Mouse (Mus musculus) liver, adult (tissue): ENCODE measurements at regions not wholly inside any gene's neighbourhood (a gene's known extent, or its start where the extent isn't known, plus 50 kb on each side); places are given as distances from the start of the nearest gene placed in this dataset.

Source experiments
- GATA4 ChIP-seq: IDR thresholded peaks from 2 replicates; pipeline ENCODE4 v1.6.1; 2014; ENCODE audit warnings: mild to moderate bottlenecking, low read length; ENCODE audit not compliant: insufficient replicate concordance

DNA sequence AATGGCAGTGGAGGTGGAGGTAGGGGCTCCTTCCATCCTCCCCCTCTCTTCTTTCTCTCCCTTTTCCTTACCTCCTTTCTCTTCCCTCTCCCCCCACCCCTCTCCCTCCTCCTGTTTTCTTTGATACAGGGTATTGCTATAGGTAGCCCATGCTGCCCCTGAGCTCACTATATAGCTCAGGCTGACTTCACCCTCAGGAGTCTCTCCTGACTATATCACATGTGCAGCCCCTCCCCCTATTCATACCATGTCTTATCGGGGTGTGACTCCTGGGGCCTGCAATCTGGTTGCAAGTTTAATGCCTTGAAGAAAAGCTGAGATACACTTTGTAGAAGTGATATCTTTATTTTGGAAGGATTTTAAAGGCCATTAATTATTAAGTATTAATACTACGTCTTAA, 126.4 kb upstream of the Tgfbr2 start:
- TF ChIP-seq GATA4, result no peak

DNA sequence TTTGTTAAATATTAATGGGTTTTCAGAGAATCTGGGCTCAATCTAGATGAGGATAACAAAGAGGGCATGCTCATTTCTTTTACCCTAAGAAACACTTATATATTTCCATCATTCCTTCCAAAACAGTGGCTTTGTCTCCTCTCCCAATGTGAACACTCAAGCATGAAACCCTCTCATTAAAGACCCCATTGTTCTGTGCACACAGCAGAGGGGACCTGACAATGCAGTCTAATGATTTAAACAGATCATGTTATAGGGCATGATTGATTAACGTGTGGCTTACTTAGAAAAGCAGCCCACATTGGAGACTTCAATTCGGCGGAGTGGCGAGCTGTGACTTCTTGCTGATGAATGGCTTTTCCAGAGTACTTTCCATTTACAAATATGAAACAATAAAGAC, 123.6 kb upstream of the Tgfbr2 start:
- TF ChIP-seq GATA4, result no peak

DNA sequence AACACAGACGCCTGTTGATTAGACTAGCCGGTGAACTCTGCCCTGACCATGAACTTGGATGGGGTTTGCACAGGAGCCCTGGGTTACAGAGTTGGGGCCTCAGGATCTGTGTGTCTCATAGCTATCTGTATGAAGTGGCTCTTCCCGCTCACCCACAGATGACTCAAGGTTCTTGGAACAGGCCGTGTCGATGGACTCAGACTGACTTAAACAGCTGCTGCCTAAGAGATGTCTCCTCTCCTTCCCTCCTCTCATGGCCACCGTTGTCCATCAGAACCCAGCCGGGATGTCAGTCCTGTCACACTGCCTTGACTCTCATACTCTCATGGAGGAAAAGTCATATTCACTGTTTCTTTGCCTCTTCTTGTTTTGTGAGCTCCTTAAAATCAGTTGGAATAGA, 121.2 kb upstream of the Tgfbr2 start:
- TF ChIP-seq GATA4, result no peak

DNA sequence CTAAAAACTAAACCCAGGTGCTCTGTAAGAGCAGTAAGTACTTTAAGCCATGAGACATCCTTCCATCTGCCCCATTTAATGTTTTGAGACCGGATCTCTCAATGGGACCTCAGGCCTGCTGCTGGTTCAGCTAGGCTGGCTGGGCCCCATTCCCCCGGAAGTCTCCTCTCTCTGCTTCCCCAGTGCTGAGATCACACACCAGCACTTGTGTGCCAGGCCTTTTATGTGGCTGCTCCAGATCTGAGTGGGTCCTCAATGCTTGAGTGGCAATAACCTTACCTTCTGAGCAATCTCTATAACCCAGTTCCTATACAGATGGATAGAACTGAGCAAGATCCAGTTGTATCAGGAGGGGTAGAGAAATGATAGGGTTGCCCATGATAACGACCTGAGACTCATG, 118.9 kb upstream of the Tgfbr2 start:
- TF ChIP-seq GATA4, result no peak

DNA sequence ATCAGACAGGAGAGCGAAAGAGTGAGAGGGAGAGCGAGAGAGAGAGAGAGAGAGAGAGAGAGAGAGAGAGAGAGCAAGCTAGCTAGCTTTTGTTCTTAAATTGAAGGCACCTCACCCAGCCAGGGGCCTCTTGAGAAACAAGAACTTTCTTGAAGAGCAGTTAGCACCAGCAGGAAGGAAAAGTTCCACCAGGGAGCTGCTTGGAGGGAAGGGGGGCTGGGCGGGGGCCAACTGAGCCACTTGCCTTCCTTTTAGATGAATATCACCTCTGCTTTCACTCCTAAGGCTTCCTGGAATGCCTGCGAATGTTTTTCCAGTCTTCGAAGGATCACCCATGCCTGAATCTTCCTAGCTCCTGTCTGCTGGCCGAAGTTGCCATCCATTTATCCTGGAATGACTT, 118.0 kb upstream of the Tgfbr2 start:
- TF ChIP-seq GATA4, result no peak

DNA sequence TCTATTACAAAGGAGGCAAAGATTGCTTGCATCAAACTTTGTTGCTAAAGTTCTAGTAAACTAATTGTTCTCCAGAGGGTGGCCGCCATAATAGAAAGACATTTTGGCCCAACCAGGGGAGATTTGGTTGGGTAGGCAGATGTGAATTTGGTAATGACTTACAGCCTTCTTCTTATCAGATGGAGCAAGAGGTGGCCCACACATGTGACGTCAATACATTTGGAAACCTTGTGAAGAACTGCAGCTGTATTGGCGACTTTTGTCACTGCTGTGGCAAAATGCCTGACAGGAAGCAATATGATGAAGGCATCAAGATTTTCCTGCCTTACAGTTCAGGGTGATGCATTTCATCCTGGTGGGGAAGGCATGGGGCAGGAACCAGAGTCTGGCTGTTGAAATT, 116.5 kb upstream of the Tgfbr2 start:
- no peak for TF ChIP-seq GATA4

DNA sequence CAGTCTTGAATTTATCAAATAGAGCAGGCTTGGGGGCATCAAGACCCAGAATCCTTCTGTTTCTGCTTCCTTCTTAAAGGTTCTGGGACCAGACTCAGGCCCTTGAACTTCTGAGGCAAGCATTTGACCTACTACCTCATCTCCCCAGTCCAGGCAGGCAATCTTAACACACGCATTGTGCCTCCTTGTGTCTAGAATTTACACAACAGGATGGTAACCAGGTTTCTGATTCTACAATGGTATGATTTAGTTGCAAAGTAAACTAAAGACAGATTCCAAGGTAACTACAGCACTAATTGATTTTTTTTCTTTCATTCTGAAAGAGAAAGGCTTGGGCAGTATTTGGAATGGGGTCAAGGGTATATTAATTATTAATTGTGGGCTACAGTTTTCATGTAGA, 115.7 kb upstream of the Tgfbr2 start:
- TF ChIP-seq GATA4, result no peak

DNA sequence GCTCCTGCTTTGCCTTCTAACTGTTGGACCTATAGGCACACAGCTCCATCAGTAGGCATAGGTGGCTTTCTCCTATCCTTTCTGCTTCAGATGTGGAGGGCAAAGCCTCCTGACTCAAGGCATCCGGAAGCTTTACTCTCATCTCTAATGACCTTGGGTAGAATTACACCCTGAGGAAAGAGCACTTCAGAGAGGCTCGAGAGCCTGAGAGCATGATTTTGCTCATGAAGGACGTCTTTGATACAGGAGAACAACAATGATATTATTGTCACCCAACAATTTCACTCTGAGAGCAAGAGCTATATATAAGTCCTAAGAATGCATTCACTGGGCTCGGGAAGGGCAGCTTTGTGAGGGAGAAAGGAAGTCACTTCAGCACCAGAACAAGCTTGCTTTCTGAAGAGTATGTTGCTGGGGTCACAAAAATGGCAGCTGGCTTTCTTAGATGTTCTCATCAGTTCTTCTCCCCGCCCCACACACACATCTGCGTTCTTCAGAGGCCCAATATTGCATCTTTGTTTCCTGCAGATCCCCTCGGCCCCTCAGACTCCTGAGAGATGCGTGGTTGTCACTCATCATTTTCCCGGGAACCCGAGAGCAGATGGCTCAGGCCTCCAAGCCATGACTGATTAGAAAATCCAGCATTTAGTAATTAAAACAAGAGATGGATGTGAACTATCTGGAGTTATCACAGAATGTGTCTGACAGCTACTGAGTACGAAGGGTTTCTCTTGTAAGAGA, 110.7 kb upstream of the Tgfbr2 start:
- TF ChIP-seq GATA4, result no peak

DNA sequence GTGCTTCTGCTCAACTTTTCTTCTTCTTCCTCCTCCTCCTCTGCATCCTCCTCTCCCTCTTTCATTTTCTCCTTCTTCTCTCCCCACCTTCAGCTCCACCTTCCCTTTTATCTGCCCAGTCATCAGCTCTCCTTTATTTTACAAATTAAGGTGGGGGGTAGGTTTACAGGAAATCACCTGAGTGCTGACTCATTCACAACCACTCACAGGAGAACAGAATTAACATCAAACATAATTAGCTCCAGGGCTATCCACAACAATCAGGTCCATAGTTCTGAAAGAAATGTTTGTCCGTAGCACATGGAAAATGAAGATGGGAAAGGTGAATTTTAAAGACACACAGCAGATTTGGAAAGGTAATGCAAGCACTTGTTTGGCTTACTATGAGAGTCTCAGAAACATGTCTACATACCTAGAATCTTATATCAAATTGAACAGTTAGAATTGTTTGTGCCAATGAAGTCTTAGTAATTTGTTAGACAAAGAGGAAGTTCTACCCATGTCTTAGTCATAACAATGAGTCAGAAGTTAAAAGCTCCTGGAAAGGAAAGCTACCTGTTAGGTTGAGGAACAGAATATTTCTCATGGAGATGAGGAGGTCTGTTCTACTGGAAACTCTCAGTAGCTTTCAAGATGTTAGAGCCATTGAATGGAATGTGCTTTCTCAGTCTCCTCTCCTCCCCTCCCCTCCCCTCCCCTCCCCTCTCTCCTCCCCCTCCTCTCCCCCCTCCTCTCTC, 108.8 kb upstream of the Tgfbr2 start:
- TF ChIP-seq GATA4, result no peak

DNA sequence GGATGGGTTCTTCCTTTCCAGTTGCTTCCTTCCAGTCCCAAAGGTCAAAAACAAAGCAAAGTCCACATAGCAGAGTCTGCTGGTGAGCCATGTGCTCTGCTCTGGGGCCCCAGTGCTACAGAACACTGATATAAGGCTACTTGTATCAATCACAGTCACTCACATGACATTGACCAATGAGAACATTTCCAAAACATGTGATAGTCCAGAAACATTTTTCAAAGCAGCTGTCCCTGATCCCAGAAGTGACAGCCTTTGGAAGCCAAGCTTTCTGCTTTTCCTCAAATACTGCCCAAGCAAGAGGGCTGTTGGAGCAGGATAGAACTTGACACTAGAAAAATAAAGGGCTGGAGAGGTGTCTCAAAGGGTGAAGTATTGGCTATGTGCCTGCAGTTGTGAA, 106.5 kb upstream of the Tgfbr2 start:
- TF ChIP-seq GATA4, result no peak

DNA sequence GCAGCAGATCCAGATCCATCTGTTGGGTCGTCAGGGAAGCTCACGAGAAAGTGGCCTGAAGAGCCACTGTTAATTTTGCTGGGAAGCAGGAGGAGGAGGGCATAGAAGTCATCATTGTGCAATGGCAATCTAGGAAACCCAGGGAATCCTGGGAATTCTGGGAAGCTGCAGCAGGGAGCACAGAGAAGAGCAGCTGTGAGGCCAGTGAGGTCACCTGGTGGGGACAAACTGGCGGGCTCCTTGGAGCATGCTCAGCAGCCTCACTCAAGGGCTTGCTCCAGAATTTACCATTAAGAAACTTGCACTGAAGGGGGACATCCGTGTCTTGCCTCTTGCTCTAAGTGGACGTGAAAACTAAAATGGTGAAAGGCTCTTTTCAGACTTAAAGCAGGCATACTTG, 105.0 kb upstream of the Tgfbr2 start:
- TF ChIP-seq GATA4, result no peak

DNA sequence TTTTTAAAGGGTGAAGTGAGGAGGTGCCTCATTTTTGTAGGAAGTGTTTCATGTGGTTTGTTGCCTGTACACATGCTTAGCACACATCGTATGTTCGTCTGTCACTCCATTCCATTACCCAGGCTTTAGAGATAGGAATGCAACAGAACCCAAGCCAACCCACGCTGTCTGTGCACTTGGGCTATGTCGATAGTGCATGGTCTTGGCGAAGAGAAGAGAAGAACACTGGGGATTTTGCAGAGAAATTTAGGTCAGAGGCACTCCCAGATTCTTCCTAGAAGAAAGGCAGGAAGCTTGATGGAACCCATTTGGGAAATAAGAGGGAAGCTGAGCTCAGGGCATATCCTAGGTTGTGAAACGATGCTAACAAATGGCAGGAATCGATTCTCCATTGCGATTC, 103.7 kb upstream of the Tgfbr2 start:
- no peak for TF ChIP-seq GATA4

DNA sequence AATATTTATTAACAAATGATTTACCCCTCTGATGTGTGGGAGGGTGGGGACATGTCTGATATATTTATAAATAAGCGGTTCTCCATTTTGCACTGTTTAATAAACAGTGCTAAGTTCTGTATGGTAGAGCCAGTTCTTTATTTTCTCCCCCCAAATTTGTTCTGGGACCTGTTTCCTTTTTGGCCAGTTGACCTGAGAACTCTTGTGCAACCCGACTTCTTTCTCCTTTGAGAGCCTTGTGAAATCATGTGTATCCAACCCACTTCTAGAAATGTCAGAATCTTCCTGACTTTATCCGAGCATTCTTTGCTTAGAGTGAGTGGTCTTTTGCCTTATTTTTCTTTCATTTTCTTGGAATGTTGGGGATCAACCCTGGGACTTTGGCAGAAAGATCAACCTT, 102.6 kb upstream of the Tgfbr2 start:
- no peak for TF ChIP-seq GATA4

DNA sequence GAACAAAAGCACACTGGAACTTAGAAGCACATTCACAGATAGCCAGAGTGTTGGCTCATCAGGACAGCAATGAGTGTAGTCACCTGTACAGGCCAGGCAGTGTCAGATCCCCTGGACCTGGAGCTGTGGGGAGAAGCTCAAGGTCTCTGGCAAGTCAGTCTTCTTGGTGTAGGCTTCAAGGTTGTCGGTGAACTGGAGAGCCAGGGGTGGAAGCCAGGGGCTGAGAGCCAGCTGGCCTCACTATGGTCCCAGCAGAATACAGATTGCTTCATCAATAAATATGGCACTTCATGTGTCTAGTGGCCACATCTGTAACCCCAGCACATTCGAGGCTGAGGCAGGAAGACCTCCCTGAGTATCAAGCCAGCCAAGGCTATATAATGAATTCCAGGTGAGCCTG, 101.0 kb upstream of the Tgfbr2 start:
- TF ChIP-seq GATA4, result no peak

DNA sequence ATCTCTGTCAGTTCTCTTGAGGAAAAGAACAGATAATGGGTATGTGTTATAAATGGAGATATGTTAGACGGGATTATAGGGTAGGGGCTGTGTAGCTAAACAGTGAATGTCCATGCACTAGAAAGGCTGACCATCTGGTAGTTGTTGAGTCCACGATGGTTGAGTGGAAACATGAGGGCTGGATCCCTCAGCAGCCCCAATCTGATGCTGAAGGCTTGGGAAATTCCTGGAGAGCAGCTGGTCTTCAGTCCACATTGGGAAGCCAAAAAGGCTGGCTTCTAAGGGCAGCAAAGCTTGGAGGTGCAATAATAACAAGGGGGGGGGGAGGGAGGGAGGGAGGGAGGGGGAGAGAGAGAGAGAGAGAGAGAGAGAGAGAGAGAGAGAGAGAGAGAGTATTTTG, 97.3 kb upstream of the Tgfbr2 start:
- TF ChIP-seq GATA4, result no peak

DNA sequence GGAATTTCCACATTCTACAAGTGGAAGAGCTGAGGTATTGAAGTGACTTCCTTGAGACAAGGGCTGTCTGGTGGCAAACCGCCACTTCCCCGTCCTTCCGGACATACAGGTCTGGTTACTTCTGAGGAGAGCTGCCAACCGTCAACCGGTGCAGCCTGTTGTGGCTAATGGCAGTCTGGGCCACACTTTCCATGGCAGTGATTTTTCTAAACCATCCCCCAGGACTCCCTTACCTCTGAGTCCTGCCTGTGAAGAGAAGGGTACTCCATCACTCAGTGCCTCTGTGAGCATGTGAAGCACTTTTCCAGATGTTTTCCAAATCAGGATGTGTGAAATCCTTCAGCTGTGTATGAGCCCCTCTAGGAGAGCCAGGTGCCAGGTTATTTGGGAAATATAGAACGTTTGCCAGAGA, 95.3 kb upstream of the Tgfbr2 start:
- TF ChIP-seq GATA4, result no peak

DNA sequence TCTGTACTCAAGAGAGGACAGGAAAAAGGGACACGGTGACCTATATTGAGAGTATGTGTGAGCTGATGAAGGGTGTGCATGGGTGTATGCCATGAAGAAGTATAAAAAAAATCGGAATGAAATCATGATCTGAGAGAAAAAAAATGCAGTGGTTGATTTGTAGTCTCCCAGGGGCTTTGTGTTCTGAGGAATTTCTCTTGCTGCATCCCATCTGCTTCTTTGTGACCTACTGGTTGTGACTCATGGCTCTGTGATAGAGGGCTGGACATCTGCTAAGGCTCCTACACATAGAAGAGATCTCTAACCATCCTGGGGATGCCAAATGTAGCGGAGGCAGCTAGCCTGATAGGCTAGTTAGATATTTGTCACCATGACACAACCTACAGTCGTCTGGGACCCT, 92.3 kb upstream of the Tgfbr2 start:
- no peak for TF ChIP-seq GATA4
